Mouse (Mus musculus) adrenal gland, postnatal 10 days (tissue): ENCODE measurements around the gene Aldh1b1. TPM values are rescaled to one million over a fixed set of nuclear protein-coding genes. Genes with fewer than 3 reads are reported as not detected.

Experiments used
- DNase-seq: peaks from one replicate; pipeline ENCODE4 v3.0.0; 2021; ENCODE audit warnings: mixed read lengths
- long read RNA-seq, 2 experiments: library from polyadenylated mRNA; stranded (forward); transcript quantifications; one replicate each; pipeline ENCODE4 v2.0.0; 2021
- total RNA-seq, 2 experiments: library from RNA; stranded (reverse); gene quantifications; 2 replicates each; pipeline ENCODE4 v1.2.3; 2021

The Aldh1b1 gene
- 10 to 100 TPM; 22.1 to 28.1 TPM for total RNA-seq
- long read RNA-seq, experiment 1, transcript Aldh1b1-201 (2 exons, 2,298 nt), result major isoform, 64 of 71 reads
- long read RNA-seq, experiment 1, partial matches to known transcripts, result 7 of 71 reads
- long read RNA-seq, experiment 1, other reads (novel, unspliced or antisense), result 0 of 71 reads
- long read RNA-seq, experiment 2, transcript Aldh1b1-201 (2 exons, 2,298 nt), result major isoform, 8 of 9 reads
- long read RNA-seq, experiment 2, partial matches to known transcripts, result 0 of 9 reads
- long read RNA-seq, experiment 2, other reads (novel, unspliced or antisense), result 1 of 9 reads

DNA sequence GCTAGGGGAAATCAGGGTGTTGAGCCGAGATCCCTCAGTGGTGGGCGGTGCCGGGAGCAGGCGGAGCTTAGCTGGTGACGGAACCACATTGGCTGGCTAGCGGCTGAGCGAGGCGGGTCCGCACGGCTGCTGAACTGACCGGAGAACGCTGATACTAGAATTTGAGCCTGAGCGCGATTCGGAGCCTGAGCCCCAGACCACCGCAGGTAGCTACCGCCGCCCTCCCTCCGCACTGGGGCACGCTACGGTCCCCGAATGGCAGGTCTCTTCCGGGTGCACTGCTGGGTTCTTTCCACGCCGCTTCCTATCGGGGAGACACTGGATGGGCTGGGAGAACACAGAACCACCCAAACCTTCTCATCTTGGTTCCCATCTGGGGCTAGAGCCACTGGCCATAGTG, at the start of gene Aldh1b1:
Gene Aldh1b1 (plus strand): TSS at position 59 of the 400 bp plus-strand sequence.
- DNase-seq, result peak; percentile 89

GRCm38 (mm10) chr4:45749449-45749848, 49.4 kb upstream of the Aldh1b1 start:
- no peak for DNase-seq

- no peak for DNase-seq
Observed at GRCm38 (mm10) chr4:45750477-45750876, 48.3 kb upstream of the Aldh1b1 start.

DNA sequence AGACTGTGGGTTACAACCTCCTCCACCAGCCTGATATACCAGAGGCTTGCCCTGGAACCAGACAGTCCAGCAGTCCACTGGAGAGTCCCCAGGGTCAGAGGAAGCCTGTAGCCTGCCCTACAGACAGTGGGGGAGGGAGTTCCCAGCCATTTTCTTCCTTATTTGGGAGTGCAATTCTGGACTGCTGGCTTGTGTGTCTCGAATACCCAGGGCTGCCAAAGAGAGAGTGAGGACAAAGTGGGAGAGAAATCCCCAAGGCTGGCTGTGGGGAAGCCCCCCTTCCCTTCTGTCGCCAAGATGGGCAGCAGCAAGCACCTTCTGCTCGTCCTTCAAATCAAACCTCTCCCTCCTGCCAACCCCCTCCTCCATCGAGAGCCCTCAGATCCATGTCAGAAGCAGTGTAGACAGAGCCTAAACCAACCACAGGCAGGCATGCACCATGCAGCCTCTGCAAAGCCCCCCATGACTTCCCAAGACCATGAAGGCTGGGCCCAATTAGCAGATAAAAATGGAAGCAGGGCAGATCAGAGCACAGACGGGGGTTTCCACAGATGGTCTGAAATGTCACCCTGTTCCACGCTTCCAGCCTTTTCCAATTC, 45.5 kb upstream of the Aldh1b1 start:
- DNase-seq, result no peak

DNA sequence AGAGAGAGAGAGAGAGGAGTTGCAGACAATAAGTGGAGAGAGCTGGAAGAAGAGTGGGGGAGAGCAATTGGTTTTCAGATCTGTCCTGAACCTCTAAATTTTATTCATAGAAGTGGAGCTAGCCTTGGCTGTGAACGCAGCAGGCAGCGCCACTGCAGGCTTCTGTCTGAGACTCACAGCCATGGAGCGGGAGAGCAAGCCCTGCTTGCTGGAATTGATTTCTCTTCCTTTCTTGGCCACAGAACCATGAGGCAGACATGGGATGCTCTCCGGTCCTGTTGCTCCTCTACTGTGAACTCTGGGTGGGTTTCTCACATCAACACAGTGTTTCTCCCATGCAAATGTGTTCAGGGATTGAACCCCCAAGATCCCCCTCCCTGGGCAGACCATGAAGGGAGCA, 44.7 kb upstream of the Aldh1b1 start:
- no peak for DNase-seq

GRCm38 (mm10) chr4:45755097-45755496, 43.7 kb upstream of the Aldh1b1 start:
- no peak for DNase-seq

DNA sequence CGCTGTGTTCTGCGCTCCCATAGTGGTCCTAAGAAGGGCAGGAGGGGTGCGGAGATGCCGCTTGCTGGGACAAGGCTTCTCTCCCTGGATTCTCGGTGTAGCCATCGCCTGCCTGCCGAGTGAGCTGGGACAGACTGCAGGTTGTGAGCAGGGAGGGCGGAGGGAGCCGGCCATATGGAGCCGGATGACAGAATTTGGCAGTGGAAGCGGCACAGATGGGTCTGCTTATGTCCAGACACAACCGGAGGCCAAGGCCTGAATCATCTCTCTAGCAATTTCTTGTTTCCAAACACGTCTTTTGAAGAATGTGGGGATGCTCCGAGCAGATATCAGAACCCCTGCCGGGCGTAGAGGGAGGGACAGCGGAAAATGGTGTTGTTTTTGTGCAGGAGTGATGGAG, 42.9 kb upstream of the Aldh1b1 start:
- DNase-seq, result no peak

GRCm38 (mm10) chr4:45757941-45758340, 40.9 kb upstream of the Aldh1b1 start:
- no peak for DNase-seq

GRCm38 (mm10) chr4:45759411-45759810, 39.4 kb upstream of the Aldh1b1 start:
- DNase-seq, result no peak

DNA sequence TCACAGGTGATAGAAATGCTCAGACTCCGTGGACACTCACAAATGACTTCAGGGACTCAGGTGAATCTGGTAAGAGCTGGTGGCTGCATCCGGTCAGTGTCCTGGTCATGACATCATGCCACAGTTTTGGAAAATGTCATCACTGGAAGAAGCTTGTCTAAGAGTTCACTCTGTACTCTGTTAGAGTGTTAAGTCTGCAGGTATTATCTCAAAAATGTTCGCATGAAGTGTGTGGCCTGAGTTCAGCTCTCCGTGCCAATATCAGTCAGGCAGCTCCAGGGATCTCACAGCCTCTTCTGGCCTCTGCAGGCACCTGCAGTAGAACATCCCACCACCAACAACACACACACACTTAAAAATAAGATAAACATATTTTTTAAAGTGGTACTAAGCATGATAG, 36.2 kb upstream of the Aldh1b1 start:
- no peak for DNase-seq

DNA sequence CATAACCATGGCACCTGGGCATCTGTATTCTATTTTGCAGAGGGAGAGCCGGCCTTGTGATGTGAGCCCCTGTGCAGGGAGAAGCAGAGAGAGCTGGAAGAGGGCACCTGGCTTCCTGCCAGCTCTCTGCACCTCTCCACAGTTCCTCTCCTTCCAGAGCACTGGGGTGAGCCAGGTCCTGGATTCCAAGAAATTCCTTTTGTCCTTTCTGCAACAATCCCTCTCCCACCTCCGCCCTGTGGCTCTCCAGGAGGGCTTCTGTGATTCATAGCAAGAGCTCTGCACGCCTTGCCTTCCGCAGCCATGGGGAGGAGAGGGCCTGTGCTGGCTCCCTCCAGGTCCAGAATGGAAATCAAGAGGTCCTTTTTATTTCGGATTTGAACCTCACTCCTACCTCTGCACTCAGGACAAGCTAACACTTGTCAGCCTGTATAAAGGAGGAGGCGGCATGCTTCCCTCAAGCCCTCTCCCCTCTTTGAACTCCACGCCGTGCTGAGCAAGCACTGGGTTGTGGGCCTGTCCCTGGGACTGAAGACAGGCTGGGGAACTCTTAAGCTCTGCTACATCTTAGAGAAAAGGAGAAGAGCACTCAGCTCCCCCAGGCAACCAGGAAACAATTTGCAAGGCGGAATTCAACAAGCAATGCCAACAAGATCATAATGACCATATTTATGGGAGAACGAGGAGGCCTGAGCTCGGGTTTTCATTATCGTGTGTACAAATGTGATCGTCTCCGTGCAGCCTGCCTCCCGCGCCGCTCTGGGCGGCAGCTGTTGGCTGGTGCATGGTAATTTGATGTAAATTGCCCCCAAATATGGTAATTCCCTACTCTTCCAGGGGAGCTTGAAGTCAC, 35.3 kb upstream of the Aldh1b1 start:
- DNase-seq, result no peak

DNA sequence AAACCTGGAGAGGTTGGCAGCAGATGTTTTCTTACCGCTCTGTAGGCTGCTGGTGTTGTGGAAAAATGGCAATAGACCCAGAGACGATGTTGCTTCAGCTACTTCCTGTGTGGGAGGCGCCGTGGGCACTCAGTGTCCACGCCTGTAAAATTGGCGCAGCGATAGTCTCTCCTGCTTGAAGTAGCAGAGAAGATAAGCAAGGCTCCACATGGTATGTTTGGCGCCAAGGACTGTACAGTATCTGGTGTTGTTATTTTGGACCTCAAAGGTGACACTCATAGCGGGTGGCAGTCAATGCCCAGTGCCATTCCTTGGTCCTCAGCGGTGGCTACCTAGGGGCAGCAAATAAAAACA, 34.7 kb upstream of the Aldh1b1 start:
- DNase-seq, result no peak

GRCm38 (mm10) chr4:45765121-45765564, 33.7 kb upstream of the Aldh1b1 start:
- DNase-seq, result no peak

DNA sequence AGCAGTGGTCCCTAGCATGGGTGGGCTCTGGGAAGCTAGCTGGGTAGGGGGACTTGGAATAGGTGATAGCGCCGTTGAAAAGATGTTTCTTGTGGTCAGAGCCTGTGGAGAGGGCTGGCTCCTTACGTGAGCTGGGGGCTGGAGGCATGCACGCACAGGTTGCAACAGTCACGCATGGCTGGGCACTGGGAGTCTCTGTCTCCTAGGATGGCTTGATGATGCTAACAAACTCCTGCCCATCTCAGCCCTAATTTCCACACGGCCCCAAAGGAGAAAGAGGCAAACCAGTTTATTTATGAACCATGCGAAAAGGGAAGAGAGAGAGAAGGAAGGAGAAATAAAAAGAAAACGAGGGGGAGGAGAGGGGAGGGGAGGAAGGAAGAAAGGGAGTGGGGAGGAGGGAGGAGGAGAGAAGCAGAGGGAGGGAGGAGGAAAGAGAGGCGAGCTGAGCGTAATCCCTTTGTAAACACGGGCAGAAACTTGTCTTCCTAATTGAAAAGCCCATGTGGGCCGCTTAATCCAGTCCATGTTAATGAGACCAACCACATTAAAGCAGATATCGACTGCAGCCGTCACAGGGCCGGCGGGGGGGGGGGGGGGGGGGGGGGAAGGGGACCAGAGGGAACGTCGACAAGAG, 33.1 kb upstream of the Aldh1b1 start:
- DNase-seq, result no peak

GRCm38 (mm10) chr4:45766774-45767173, 32.0 kb upstream of the Aldh1b1 start:
- DNase-seq, result no peak

- peak; percentile 53 for DNase-seq
Observed at GRCm38 (mm10) chr4:45767891-45768558, 30.8 kb upstream of the Aldh1b1 start.

DNA sequence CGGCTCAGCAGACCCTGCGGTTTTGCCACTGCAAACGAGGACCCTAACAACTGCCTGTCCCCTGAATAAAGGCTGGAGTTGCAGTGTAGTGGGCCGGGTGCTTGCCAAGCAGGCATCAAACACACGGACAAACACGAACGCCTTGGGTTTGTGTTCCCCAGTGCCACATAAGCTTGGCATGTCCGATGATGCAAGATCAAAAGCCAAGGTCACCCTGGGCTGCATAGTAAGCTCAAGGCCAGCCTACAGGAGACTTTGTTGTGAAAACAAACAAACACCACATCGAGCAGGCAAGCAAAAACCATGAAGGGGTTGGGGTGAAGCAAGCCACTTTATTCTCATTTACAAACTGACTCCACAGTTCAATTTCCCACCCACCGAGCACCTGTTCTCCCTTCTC, 29.7 kb upstream of the Aldh1b1 start:
- DNase-seq, result peak; percentile 54

DNA sequence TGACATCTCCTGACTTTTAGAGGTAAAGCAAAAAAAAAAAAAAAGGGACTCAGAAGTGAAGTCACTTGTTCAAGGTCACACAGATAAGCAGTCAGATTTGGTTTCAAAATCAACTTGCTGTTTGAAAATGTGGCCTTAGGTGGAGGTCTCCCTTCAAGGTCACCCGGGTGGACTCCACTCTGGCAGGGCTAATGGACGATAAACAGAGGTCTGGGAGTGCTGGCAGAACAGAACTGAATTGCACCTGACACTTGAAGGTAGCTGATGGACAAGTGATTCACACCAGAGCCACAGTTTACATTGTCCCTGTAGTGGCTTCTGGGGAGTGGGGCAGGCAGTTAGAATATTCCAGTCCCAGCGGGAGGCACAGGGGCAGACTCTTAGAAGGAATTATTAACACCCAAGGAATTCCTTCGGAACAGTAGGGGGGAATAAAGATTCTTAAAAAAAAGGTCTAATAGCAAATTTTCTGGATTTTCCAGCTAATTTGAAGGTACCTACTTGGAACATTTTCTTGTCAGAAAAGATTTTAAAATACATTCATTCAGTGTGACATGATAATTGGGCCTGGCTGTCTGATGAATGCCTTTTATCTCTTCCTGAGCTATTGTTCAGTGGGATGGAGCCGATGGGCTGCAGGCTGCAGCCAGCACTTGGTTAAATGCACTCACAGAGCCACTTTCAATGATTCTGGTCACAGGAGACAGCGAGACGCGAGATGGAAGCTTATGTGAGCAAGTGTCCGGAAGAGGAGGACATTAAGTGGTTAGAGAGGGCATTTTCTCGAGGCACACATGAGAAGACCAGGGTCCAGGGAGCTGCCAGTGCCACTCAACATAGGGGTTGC, 28.8 kb upstream of the Aldh1b1 start:
- no peak for DNase-seq

- DNase-seq, result no peak
Observed at GRCm38 (mm10) chr4:45770638-45771033, 28.2 kb upstream of the Aldh1b1 start.

DNA sequence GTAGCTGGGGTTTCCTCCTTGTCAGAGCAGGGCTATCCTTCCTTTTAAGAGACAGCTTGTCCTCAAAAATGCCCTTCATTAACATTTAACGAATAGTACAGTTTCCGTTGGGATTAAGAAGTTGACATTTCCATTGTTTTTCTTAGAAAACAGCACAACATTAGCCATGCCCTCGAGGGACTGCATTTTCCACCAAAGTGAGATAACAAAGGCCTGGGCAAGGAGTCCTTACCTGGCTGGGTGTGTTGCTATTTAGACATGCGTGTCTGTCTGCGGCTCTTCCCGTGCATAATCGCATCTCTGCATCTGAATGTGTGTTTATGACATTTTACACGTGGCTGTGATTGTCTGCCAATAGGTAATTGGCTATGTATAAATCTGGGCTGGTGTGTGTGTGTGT, 27.6 kb upstream of the Aldh1b1 start:
- DNase-seq, result no peak

DNA sequence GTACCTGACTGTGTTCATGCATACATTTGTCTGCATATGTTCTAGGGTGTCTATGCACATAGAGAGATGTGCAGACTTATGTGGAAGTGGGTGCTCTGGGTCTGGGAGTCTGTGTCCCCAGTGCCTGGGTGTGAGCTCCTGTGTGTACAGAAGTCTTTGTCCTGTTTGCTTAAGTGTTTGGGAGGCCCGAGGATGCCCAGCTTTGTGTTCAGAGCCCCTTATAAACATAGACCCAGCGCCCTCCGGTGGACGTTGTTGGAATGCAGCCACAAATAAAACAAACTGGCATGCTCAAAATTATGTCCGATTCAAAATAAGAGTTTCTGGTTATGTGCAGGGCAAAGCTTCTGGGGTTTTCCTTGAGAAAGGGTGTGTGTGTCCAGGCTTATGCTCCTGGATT, 27.2 kb upstream of the Aldh1b1 start:
- DNase-seq, result peak; percentile 72
